Mouse (Mus musculus): ENCODE results near the gene Dgke. TPM values are rescaled to one million over a fixed set of nuclear protein-coding genes. Genes with fewer than 3 reads are reported as not detected.
"Not testable (repeated sequence)": the region's sequence is repeated elsewhere in the genome, so short reads cannot be mapped to it uniquely, and the experiment has no call there.

Dgke gene
- polyA plus RNA-seq, 1 experiment from 2014 or later, result 14.8 TPM

GRCm38 (mm10) chr11:88997343-88997742 lies 69.3 kb downstream of the Dgke start:
- not testable (repeated sequence) for H3K9ac ChIP-seq; ATAC-seq (ENCODE audit: low FRiP score); H3K9me3 ChIP-seq; H3K4me1 ChIP-seq (replicated peaks); H3K27ac ChIP-seq; H3K4me2 ChIP-seq; H3K36me3 ChIP-seq; H3K4me3 ChIP-seq
- H3K27me3 ChIP-seq, result peaks cover 24% of the 10 kb centered on the region
- WGBS, result 89% methylated on average over 5 of the region's 5 CpGs

GRCm38 (mm10) chr11:88996427-88996826 lies 70.2 kb downstream of the Dgke start:
- H3K9me3 ChIP-seq, result no peaks in the 10 kb centered on the region
- peaks cover 7% of the 10 kb centered on the region; the same call in 1 of the 2 replicates for H3K4me1 ChIP-seq (replicated peaks)
- no peak overlapping the region for H3K9ac ChIP-seq
- 80% methylated on average over 7 of the region's 7 CpGs for WGBS
- H3K27me3 ChIP-seq, result peaks cover 24% of the 10 kb centered on the region
- ATAC-seq (ENCODE audit: low FRiP score), result no peak
- no peak overlapping the region for H3K4me2 ChIP-seq
- H3K27ac ChIP-seq, result no peak overlapping the region
- peaks cover under 1% of the 10 kb centered on the region; the same call in 1 of the 2 replicates for H3K36me3 ChIP-seq
- H3K4me3 ChIP-seq, result no peak overlapping the region

GRCm38 (mm10) chr11:88995616-88996015 lies 71.0 kb downstream of the Dgke start:
- ATAC-seq (ENCODE audit: low FRiP score), result no peak
- peaks cover 7% of the 10 kb centered on the region for H3K36me3 ChIP-seq
- peaks cover 23% of the 10 kb centered on the region for H3K27me3 ChIP-seq
- no peak overlapping the region for H3K9ac ChIP-seq
- no peak overlapping the region for H3K4me2 ChIP-seq
- 94% methylated on average over 2 of the region's 2 CpGs for WGBS
- H3K4me1 ChIP-seq (replicated peaks), result peaks cover 7% of the 10 kb centered on the region; the same call in 1 of the 2 replicates
- no peak overlapping the region for H3K27ac ChIP-seq
- H3K4me3 ChIP-seq, result no peak overlapping the region
- H3K9me3 ChIP-seq, result no peaks in the 10 kb centered on the region

GRCm38 (mm10) chr11:88994492-88994891 lies 72.2 kb downstream of the Dgke start:
- Histone ChIP-seq H3K27ac (no peak overlapping the region), H3K4me3 (no peak overlapping the region), H3K4me2 (no peak overlapping the region), H3K4me1 (replicated peaks) (peaks cover 4% of the 10 kb centered on the region; the same call in 1 of the 2 replicates), H3K36me3 (peaks cover 10% of the 10 kb centered on the region), H3K27me3 (peaks cover 12% of the 10 kb centered on the region), H3K9me3 (no peaks in the 10 kb centered on the region), H3K9ac (no peak overlapping the region)
- no peak for ATAC-seq (ENCODE audit: low FRiP score)
- WGBS, result 89% methylated on average over 7 of the region's 7 CpGs

- Histone ChIP-seq H3K9ac (no peak overlapping the region), H3K27ac (no peak overlapping the region), H3K27me3 (peaks cover 3% of the 10 kb centered on the region), H3K4me2 (no peak overlapping the region), H3K36me3 (peaks cover 12% of the 10 kb centered on the region), H3K4me1 (replicated peaks) (no peaks in the 10 kb centered on the region), H3K9me3 (no peaks in the 10 kb centered on the region), H3K4me3 (no peak overlapping the region)
- 17% methylated on average over 5 of the region's 5 CpGs for WGBS
- no peak for ATAC-seq (ENCODE audit: low FRiP score)
These were observed 73.0 kb downstream of the Dgke start for GRCm38 (mm10) chr11:88993625-88994024.

- H3K36me3 ChIP-seq, result peaks cover 16% of the 10 kb centered on the region
These were observed 73.5 kb downstream of the Dgke start for GRCm38 (mm10) chr11:88993186-88993585.

GRCm38 (mm10) chr11:88989530-88989929 lies 77.1 kb downstream of the Dgke start:
- H3K4me2 ChIP-seq, result no peak overlapping the region
- WGBS, result 78% methylated on average over 5 of the region's 5 CpGs
- peaks cover 46% of the 10 kb centered on the region for H3K36me3 ChIP-seq

More at GRCm38 (mm10) chr11:88993186-88993585, 73.5 kb downstream of the Dgke start:
- H3K4me2 ChIP-seq, result no peak overlapping the region
- no peak for ATAC-seq (ENCODE audit: low FRiP score)
- no peaks in the 10 kb centered on the region for H3K4me1 ChIP-seq (replicated peaks)
- no peak overlapping the region for H3K4me3 ChIP-seq
- H3K9me3 ChIP-seq, result no peaks in the 10 kb centered on the region
- H3K27ac ChIP-seq, result no peak overlapping the region
- H3K9ac ChIP-seq, result no peak overlapping the region
- WGBS, result 56% methylated on average over 7 of the region's 7 CpGs
- H3K27me3 ChIP-seq, result no peaks in the 10 kb centered on the region

GRCm38 (mm10) chr11:88988956-88989355 lies 77.7 kb downstream of the Dgke start:
- Histone ChIP-seq H3K4me2 (no peak overlapping the region), H3K9ac (no peak overlapping the region), H3K36me3 (peaks cover 51% of the 10 kb centered on the region), H3K4me3 (no peak overlapping the region), H3K27ac (no peak overlapping the region), H3K9me3 (no peaks in the 10 kb centered on the region), H3K4me1 (replicated peaks) (no peaks in the 10 kb centered on the region), H3K27me3 (no peaks in the 10 kb centered on the region)
- 80% methylated on average over 5 of the region's 5 CpGs for WGBS
- ATAC-seq (ENCODE audit: low FRiP score), result no peak

More at GRCm38 (mm10) chr11:88989530-88989929, 77.1 kb downstream of the Dgke start:
- H3K4me3 ChIP-seq, result no peak overlapping the region
- H3K9ac ChIP-seq, result no peak overlapping the region
- no peaks in the 10 kb centered on the region for H3K27me3 ChIP-seq
- no peak overlapping the region for H3K27ac ChIP-seq
- no peaks in the 10 kb centered on the region for H3K9me3 ChIP-seq
- no peaks in the 10 kb centered on the region for H3K4me1 ChIP-seq (replicated peaks)
- ATAC-seq (ENCODE audit: low FRiP score), result no peak

- no peaks in the 10 kb centered on the region for H3K9me3 ChIP-seq
- H3K27ac ChIP-seq, result no peak overlapping the region
- no peaks in the 10 kb centered on the region for H3K4me1 ChIP-seq (replicated peaks)
- H3K36me3 ChIP-seq, result peaks cover 74% of the 10 kb centered on the region
- no peak for ATAC-seq (ENCODE audit: low FRiP score)
- H3K27me3 ChIP-seq, result no peaks in the 10 kb centered on the region
- no peak overlapping the region for H3K4me3 ChIP-seq
- WGBS, result 84% methylated on average over 10 of the region's 10 CpGs
- no peak overlapping the region for H3K9ac ChIP-seq
- H3K4me2 ChIP-seq, result no peak overlapping the region
These were observed 80.0 kb downstream of the Dgke start for GRCm38 (mm10) chr11:88986616-88987015.

Other genes with a start within 250 kb of the Dgke start
- 26.9 and 28.6 TPM in 2 replicates for gene Akap1, start 202.3 kb downstream of the Dgke start, polyA plus RNA-seq (2015; fragmentation: Nextera tagmentation; extraction: Ambion mirVana)
- gene Scpep1, start 111.4 kb downstream of the Dgke start, polyA plus RNA-seq (2015; fragmentation: Nextera tagmentation; extraction: Ambion mirVana), result 24.5 and 26.0 TPM in 2 replicates
- gene Elobl, start 99.9 kb downstream of the Dgke start, polyA plus RNA-seq (2015; fragmentation: Nextera tagmentation; extraction: Ambion mirVana), result not detected in 2 replicates
- 26.7 and 27.3 TPM in 2 replicates for gene Coil, start 96.6 kb downstream of the Dgke start, polyA plus RNA-seq (2015; fragmentation: Nextera tagmentation; extraction: Ambion mirVana)
- 4.6 and 4.8 TPM in 2 replicates for gene Trim25, start 67.5 kb downstream of the Dgke start, polyA plus RNA-seq (2015; fragmentation: Nextera tagmentation; extraction: Ambion mirVana)
- not detected in 2 replicates for gene Gm525, start 7.0 kb upstream of the Dgke start, polyA plus RNA-seq (2015; fragmentation: Nextera tagmentation; extraction: Ambion mirVana)
- 2.0 and 2.7 TPM in 2 replicates for gene Nog, start 235.5 kb upstream of the Dgke start, polyA plus RNA-seq (2015; fragmentation: Nextera tagmentation; extraction: Ambion mirVana)